Mouse (Mus musculus): ENCODE results near the gene Olfr1472. TPM values are rescaled to one million over a fixed set of nuclear protein-coding genes. Genes with fewer than 3 reads are reported as not detected.
"Not testable (repeated sequence)": the region's sequence is repeated elsewhere in the genome, so short reads cannot be mapped to it uniquely, and the experiment has no call there.

The Olfr1472 gene
- total RNA-seq (2021), result not detected
- long read RNA-seq, result 0 reads

DNA sequence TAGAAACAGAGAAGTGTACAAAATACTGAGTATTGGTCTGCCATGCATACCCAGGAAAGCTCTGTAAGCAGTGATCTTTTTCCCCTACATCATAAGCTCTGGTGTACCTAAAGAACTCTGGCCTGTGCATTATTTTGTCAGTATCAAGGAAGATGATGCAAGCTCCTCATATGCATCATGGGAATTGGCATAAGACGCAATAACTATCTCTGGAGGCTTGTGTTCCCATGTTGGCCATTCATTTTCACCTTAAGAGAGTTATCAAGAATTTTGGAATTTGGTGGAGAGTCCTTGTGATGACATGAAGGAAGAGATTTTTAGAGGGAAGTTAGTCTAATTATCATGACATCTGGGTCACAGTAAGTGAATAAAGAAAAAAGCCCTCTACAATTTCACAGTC lies at the start of gene Olfr1472:
Olfr1472 (minus strand) TSS at position 101 of the 400 bp plus-strand sequence.
- DNase-seq (ENCODE audit: low spot score in 2 of 2), result no peak

DNA sequence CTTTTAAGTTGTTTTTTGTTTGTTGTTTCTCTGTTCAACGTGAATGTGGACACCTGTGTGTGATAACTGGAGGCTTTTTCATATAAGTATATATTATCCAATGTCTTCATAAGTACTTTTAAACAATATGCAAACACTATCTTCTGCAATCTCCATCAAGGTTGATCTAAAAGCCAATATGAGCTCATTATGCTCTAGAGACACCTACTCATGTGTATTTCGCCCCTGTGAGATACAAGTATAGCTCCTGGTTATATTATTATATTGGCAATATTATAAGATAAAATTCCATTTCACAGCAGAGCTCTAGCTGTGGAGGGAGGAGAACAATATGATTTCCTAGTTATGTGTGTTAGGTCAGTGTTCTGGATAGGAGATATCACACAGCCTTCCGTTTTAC lies 44.4 kb upstream of the Olfr1472 start, which contains the start of gene Olfr1477:
Olfr1477 (plus strand) TSS at position 301 of the 400 bp plus-strand sequence.
- DNase-seq (ENCODE audit: low spot score in 2 of 2), result no peak

DNA sequence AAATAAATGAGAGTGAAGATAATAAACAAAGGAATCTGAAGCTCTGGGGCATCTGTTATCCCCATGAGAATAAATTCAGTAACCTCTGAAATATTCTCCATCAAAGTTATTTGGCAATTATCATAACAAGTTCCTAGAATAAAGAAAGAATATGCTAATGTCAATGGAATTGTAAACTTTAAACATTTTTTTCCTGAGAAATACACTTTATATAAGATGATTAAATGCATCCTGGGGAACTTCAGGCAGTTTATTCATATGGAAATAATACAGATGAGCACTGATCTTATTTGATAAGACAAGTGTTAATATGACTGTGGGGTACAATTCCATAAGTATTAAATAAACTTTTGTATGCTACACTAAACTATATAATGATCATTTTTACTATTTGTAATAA lies 24.2 kb upstream of the Olfr1472 start, which contains the start of gene Olfr1475:
Olfr1475 (minus strand) TSS at position 101 of the 400 bp plus-strand sequence.
- DNase-seq (ENCODE audit: low spot score in 2 of 2), result no peak

DNA sequence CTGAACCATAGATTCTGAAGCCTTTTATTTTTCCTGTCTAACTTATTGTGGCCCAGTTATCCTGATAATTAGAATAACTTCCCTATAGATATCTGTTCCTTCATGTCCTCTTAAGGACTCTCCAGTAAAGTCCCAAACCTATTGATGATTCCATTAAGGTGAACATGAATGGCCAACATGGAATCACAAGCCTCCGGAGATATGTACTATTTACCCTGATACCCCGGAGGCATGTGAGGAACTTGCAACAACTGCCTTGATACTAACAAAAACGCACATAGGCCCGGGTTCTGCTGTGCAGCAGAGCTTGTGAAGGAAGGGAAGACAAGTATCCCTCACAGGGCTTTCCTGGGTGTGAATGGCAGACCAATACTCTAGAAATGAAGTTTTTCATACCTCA lies 13.4 kb upstream of the Olfr1472 start, which contains the start of gene Olfr1474:
Olfr1474 (plus strand) TSS at position 301 of the 400 bp plus-strand sequence.
- not testable (repeated sequence) for DNase-seq (ENCODE audit: low spot score in 2 of 2)

- DNase-seq (ENCODE audit: low spot score in 2 of 2), result not testable (repeated sequence)
These were observed 12.8 kb downstream of the Olfr1472 start, which contains the start of gene Olfr1471 for GRCm38 (mm10) chr19:13443109-13443508. Olfr1471 (plus strand) TSS chr19:13443409.

DNA sequence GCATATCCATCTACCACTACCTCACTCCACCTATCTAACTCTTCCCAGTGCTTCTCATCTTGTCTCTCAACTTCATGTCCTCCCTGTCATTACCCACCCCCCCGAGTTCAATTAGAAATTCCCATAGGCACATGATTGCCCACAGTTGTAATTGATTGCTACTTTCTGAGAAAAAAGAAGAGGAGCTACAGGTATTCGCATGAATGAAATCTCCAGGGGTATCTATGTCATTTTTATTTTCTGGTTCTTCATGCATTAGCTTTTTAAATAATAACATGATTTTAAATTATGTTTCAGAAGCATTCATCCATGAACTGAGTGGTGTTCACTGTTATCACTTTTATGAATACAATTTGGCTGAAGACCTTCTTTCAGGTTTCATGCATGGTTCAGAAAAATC lies 48.3 kb downstream of the Olfr1472 start, which contains the start of gene Olfr1469:
Olfr1469 (plus strand) TSS at position 301 of the 400 bp plus-strand sequence.
- no peak for DNase-seq (ENCODE audit: low spot score in 2 of 2)

Other genes with a start within 250 kb of the Olfr1472 start
- gene Olfr1463, start 224.8 kb downstream of the Olfr1472 start, total RNA-seq (2021), result not detected
- gene Olfr1465, start 140.5 kb downstream of the Olfr1472 start, total RNA-seq (2021), result not detected
- gene Olfr1466, start 117.2 kb downstream of the Olfr1472 start, total RNA-seq (2021), result not detected
- gene Olfr1467, start 93.8 kb downstream of the Olfr1472 start, total RNA-seq (2021), result not detected
- gene Olfr1469, start 48.2 kb downstream of the Olfr1472 start, total RNA-seq (2021), result not detected
- gene Olfr1471, start 12.7 kb downstream of the Olfr1472 start, total RNA-seq (2021), result not detected
- not detected for gene Olfr1474, start 13.5 kb upstream of the Olfr1472 start, total RNA-seq (2021)
- gene Olfr1475, start 24.1 kb upstream of the Olfr1472 start, total RNA-seq (2021), result not detected
- not detected for gene Olfr1477, start 44.5 kb upstream of the Olfr1472 start, total RNA-seq (2021)
- not detected for gene Olfr1480, start 71.8 kb upstream of the Olfr1472 start, total RNA-seq (2021)
- not detected for gene Olfr1484, start 127.4 kb upstream of the Olfr1472 start, total RNA-seq (2021)
- not detected for gene Olfr1487, start 161.3 kb upstream of the Olfr1472 start, total RNA-seq (2021)
- gene Olfr1489, start 175.5 kb upstream of the Olfr1472 start, total RNA-seq (2021), result not detected
- not detected for gene Olfr1490, start 195.0 kb upstream of the Olfr1472 start, total RNA-seq (2021)
- gene Olfr1491, start 241.2 kb upstream of the Olfr1472 start, total RNA-seq (2021), result not detected